Mouse (Mus musculus): ENCODE measurements at regions not wholly inside any gene's neighbourhood (a gene's known extent, or its start where the extent isn't known, plus 50 kb on each side); places are given as distances from the start of the nearest gene placed in this dataset.

DNA sequence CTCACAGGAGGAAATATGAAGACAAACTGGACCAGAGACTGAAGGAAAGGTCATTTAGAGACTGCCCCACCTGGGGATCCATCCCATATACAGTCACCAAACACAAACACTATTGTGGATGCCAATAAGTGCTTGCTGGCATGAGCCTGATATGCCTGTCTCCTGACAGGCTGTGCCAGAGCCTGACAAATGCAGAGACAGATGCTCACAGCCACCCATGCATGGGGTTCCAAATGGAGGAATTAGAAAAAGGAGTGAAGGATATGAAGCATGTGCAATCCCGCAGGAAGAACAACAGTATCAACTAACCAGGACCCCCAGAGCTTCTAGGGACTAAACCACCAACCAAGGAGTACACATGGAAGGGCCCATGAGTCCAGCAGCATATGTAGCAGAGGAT, 505.9 kb downstream of the Gm6685 start:
- ATAC-seq (ENCODE audit: low TSS enrichment) = no peak

- ATAC-seq (ENCODE audit: low TSS enrichment) = no peak
Measured at GRCm38 (mm10) chr11:27799826-27800620, 539.6 kb downstream of the Gm6685 start.

DNA sequence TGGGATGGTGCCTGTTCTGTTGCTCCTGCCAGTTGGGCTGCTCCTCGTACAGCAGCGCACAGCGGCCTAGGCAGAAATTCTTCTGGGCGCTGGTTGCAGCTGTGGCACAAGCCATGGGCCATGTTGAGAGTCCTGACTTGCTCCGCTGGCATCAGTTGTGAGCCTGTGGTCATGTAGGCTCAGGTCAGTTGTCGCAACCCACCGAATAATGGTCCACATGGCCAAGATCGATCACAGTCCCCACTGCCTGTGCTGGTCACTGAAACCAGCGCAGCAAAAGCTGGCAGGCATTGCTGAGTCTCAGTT, 585.8 kb downstream of the Gm6685 start:
- no peak for ATAC-seq (ENCODE audit: low TSS enrichment)

GRCm38 (mm10) chr11:27753212-27753912, 586.3 kb downstream of the Gm6685 start:
- peak; percentile 62; the same call in 1 of the 2 replicates for ATAC-seq (ENCODE audit: low TSS enrichment)

- ATAC-seq (ENCODE audit: low TSS enrichment) = no peak
Measured at GRCm38 (mm10) chr11:27726109-27726508, 613.6 kb downstream of the Gm6685 start.

GRCm38 (mm10) chr11:27721346-27721745, 618.3 kb downstream of the Gm6685 start:
- ATAC-seq (ENCODE audit: low TSS enrichment) = peak; percentile 95

- no peak for ATAC-seq (ENCODE audit: low TSS enrichment)
Measured at GRCm38 (mm10) chr11:27672436-27672835, 667.2 kb downstream of the Gm6685 start.
